Mouse (Mus musculus) midbrain, embryonic 12.5 days (tissue): ENCODE data around the gene Atp2a2. TPM values are rescaled to one million over a fixed set of nuclear protein-coding genes. Genes with fewer than 3 reads are reported as not detected.

Experiments
- ATAC-seq: fragments of 200-750 bp; cut with Nextera tagmentation; 2 replicates; pipeline ENCODE4 v1.8.0; 2017; ENCODE audit warnings: low read depth, moderate TSS enrichment, moderate library complexity; ENCODE audit not compliant: low FRiP score
- H3K27ac ChIP-seq: fragments of 300-500 bp; sonication (generic); replicated peaks from 2 replicates; pipeline ENCODE4 v1.5.1; 2016; ENCODE audit warnings: mild to moderate bottlenecking
- H3K27me3 ChIP-seq: fragments of 300-500 bp; sonication (generic); 2 replicates; pipeline ENCODE4 v1.6.1; 2016; ENCODE audit warnings: mild to moderate bottlenecking
- H3K36me3 ChIP-seq: fragments of 300-500 bp; sonication (generic); 2 replicates; pipeline ENCODE4 v1.6.1; 2016
- H3K4me1 ChIP-seq: fragments of 300-500 bp; sonication (generic); 2 replicates; pipeline ENCODE4 v1.6.1; 2016
- H3K4me2 ChIP-seq: fragments of 300-500 bp; sonication (generic); replicated peaks from 2 replicates; pipeline ENCODE4 v1.6.1; 2016; ENCODE audit warnings: mild to moderate bottlenecking, moderate library complexity
- H3K4me3 ChIP-seq: fragments of 300-500 bp; sonication (generic); 2 replicates; pipeline ENCODE4 v1.5.1; 2016; ENCODE audit warnings: mild to moderate bottlenecking
- H3K9ac ChIP-seq: fragments of 300-500 bp; sonication (generic); replicated peaks from 2 replicates; pipeline ENCODE4 v1.6.1; 2016; ENCODE audit warnings: mild to moderate bottlenecking, moderate library complexity
- H3K9me3 ChIP-seq: fragments of 300-500 bp; sonication (generic); 2 replicates; pipeline ENCODE4 v1.6.1; 2016; ENCODE audit warnings: mild to moderate bottlenecking
- WGBS: fragments of 180-500 bp; shearing (Covaris S2); methylation state at CpG from one replicate; pipeline ENCODE4 v1.1.7; 2016; 5-methylcytosine and 5-hydroxymethylcytosine counted together
- polyA plus RNA-seq: library from polyadenylated mRNA; unstranded; fragments of >200 nt; fragmentation: Nextera tagmentation; extraction: Ambion mirVana; gene quantifications from 2 replicates; pipeline ENCODE4 v1.2.1, GENCODE M21; 2016

Gene Atp2a2
- polyA plus RNA-seq, 1 experiment from 2014 or later: 59.4 TPM

DNA sequence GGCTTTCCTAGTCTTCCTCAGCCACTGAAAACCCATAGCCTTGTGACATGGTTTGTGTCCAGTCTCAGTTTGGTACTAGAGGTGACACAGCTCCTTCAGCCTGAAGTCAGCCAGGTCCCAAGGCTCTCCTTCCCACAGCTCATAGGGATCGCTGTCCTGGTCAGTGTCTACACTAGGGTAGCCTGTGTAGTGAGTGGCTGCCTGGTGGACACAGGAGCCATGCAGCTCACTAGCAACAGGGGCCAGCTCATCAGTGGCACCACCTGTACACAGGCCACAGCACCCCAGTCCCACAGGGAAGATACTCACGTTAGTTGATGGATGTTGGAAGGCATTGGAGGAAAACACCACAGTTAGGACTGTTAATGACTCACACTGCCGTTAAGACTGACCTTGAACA lies 46.4 kb downstream of the Atp2a2 start:
- Histone ChIP-seq H3K9me3 (no peaks in the 10 kb centered on the region), H3K36me3 (peaks cover 91% of the 10 kb centered on the region), H3K4me3 (no peak overlapping the region), H3K27me3 (no peaks in the 10 kb centered on the region), H3K27ac (no peak overlapping the region), H3K4me1 (no peaks in the 10 kb centered on the region), H3K4me2 (no peak overlapping the region), H3K9ac (no peak overlapping the region)
- ATAC-seq: no peak
- 93% methylated on average over 3 of the region's 3 CpGs for WGBS

DNA sequence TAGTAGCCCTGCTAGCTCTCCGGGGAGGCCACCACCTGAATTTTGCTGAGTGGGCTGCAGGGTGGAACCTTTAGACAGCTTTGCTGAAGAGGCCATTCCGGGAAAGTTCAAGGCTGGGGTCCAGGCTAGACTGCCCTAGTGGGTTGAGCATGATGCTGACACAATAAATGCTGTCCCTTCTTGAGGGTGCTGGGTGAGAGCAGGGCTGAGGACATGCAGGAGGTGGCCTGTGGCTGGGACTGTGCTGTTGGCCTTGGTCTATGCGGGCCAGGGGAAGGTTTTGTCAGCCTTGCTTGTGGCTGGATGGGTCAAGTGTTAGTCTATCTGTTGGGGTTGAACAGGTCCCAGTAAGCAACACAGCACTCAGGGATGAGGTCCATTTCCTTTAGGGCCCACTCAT lies 47.1 kb downstream of the Atp2a2 start:
- no peak for ATAC-seq
- H3K27ac ChIP-seq: no peak overlapping the region
- H3K4me2 ChIP-seq: no peak overlapping the region
- no peaks in the 10 kb centered on the region for H3K27me3 ChIP-seq
- H3K4me3 ChIP-seq: no peak overlapping the region
- H3K9me3 ChIP-seq: no peaks in the 10 kb centered on the region
- H3K9ac ChIP-seq: no peak overlapping the region
- H3K36me3 ChIP-seq: peaks cover 84% of the 10 kb centered on the region
- H3K4me1 ChIP-seq: 0 out of 2 replicates have a peak, but pooled peaks cover 2% of the 10 kb centered on the region
- 93% methylated on average over 3 of the region's 3 CpGs for WGBS

DNA sequence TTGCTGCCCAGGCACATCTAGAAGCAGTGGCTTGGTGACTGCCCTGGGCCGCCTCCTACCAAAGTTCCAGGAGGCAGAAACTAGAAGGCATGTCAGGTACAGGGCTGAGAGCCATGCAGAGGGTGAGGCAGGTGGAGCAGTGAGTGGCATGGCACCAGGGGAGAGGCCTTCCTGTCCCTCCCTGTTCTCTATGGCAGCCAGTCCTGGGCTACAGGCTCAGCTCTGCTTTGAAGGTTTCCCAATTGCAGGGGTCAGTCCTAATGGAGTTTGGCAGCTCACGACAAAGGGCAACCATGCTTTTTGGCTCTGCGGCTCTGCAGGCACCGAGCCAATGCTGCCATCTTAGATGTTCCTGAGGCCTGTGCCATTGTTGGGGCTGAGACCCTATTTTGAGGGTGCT lies 47.6 kb downstream of the Atp2a2 start:
- Histone ChIP-seq H3K9me3 (no peaks in the 10 kb centered on the region), H3K36me3 (peaks cover 80% of the 10 kb centered on the region), H3K4me2 (no peak overlapping the region), H3K27me3 (no peaks in the 10 kb centered on the region), H3K4me1 (0 out of 2 replicates have a peak, but pooled peaks cover 3% of the 10 kb centered on the region), H3K9ac (no peak overlapping the region), H3K27ac (no peak overlapping the region), H3K4me3 (no peak overlapping the region)
- no peak for ATAC-seq
- WGBS: 92% methylated on average over 4 of the region's 4 CpGs

DNA sequence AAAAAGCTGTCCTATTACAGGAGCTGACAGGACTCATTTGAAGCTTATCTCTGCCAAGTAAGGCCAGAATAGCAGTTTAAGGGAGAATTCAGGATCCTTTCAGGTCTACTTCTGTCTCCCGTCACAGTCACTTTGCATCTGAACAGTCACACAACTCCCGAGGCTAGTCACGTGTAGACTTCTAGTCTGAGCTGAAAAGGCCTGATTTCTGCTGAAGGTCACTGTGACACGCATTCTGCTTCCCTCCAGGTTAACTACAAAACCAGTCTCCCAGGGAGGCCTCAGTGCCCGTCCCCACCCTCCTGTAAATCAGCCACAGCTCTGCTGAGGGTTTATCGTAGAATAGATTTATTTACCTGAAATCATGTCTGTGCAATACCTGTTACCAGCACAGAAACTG lies 48.8 kb downstream of the Atp2a2 start:
- WGBS: 86% methylated on average over 6 of the region's 6 CpGs
- no peak for ATAC-seq

DNA sequence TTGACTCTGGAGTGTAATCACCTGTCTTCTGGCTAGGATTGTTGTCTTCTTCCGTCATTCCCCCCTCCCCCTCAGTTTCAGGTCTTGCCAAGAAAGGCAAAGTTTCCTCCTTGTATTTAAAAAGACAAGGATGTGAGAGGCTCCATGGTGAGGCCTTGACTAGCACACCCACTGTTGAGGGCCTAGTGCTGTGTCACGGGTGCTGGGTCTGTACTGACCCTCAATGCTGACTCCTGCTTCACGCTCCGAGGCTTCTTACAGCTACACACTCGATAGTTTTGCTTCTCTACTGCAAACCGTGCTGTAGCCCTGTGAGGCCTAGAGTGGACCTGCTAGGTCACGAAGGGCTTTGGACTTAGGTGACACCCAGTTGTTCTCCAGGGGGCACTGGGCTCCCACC lies 49.8 kb downstream of the Atp2a2 start:
- 84% methylated on average over 7 of the region's 7 CpGs for WGBS

More for the DNA sequence above, 48.8 kb downstream of the Atp2a2 start:
- Histone ChIP-seq H3K27me3 (no peaks in the 10 kb centered on the region), H3K9me3 (no peaks in the 10 kb centered on the region), H3K27ac (no peak overlapping the region), H3K4me1 (0 out of 2 replicates have a peak, but pooled peaks cover 3% of the 10 kb centered on the region), H3K36me3 (peaks cover 67% of the 10 kb centered on the region), H3K4me2 (no peak overlapping the region), H3K4me3 (no peak overlapping the region), H3K9ac (no peak overlapping the region)

DNA sequence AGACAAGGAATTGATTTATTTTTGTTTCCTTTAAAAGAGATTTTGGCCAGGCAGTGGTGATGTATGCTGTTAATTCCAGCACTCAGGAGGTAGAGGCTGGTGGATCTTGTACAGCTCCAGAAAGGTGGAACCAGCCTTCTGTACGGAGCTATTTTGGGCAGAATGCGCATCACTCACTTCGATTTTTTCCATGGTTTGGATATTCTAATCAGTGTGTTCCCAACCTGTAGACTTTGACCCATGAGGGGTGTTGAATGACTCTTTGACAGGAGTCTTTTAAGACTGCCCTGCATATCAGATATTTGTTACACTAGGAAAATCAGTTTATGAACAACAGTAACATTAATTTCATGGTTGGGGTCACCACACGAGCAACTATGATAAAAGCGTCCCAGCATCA lies 50.7 kb downstream of the Atp2a2 start:
- Histone ChIP-seq H3K4me2 (no peak overlapping the region), H3K27ac (no peak overlapping the region), H3K4me1 (0 out of 2 replicates have a peak, but pooled peaks cover 3% of the 10 kb centered on the region), H3K9ac (no peak overlapping the region), H3K4me3 (no peak overlapping the region), H3K36me3 (peaks cover 58% of the 10 kb centered on the region), H3K9me3 (no peaks in the 10 kb centered on the region), H3K27me3 (no peaks in the 10 kb centered on the region)
- WGBS: 94% methylated on average over 5 of the region's 5 CpGs
- ATAC-seq: no peak

More for the DNA sequence above, 49.8 kb downstream of the Atp2a2 start:
- Histone ChIP-seq H3K4me2 (no peak overlapping the region), H3K9me3 (no peaks in the 10 kb centered on the region), H3K9ac (no peak overlapping the region), H3K4me1 (0 out of 2 replicates have a peak, but pooled peaks cover 3% of the 10 kb centered on the region), H3K36me3 (peaks cover 60% of the 10 kb centered on the region), H3K27ac (no peak overlapping the region), H3K4me3 (no peak overlapping the region), H3K27me3 (no peaks in the 10 kb centered on the region)
- ATAC-seq: no peak

DNA sequence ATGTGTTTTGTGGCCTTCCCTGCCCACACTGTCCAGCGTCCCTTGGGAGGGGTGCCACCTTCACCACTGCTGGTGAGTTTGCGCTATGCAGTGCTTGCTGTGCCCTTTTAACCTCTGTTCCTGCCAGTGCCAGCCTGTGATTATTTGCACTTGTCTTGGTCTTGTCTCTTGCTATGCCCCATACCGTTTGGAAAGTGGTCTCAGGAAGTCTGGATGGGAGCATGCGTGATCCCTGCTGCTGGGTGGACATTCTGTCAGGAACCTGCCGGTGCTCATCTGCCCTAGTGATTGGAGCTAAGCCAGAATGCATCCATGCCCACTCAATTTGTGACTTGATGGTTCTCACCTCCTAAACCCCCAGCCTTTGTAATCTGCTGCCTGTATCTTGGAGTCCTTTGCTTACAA lies 51.1 kb downstream of the Atp2a2 start:
- Histone ChIP-seq H3K4me3 (no peak overlapping the region), H3K36me3 (peaks cover 58% of the 10 kb centered on the region), H3K4me2 (no peak overlapping the region), H3K27ac (no peak overlapping the region), H3K9ac (no peak overlapping the region), H3K9me3 (no peaks in the 10 kb centered on the region), H3K4me1 (0 out of 2 replicates have a peak, but pooled peaks cover 3% of the 10 kb centered on the region), H3K27me3 (no peaks in the 10 kb centered on the region)
- 80% methylated on average over 5 of the region's 5 CpGs for WGBS
- ATAC-seq: no peak

DNA sequence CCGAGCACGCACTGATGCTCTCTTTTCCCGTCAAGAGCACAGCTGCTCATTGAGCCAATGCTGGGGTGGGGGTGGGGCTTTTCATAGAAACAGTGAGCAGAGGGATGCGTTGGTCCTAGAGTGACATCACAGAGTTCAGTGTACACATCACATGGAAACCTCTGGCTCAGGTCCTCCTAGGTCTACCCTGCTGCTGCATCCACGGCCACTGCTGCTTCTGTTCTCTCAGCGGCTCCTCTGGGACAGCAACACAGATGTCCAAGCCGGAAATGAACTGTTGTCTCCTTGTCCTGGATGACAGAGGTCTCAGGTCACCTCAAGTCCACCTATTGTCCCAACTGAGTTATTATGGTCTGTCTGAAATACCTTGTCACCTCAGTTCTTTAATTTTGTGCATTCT lies 52.1 kb downstream of the Atp2a2 start:
- H3K9ac ChIP-seq: no peak overlapping the region
- 45% methylated on average over 7 of the region's 7 CpGs for WGBS
- no peak for ATAC-seq

DNA sequence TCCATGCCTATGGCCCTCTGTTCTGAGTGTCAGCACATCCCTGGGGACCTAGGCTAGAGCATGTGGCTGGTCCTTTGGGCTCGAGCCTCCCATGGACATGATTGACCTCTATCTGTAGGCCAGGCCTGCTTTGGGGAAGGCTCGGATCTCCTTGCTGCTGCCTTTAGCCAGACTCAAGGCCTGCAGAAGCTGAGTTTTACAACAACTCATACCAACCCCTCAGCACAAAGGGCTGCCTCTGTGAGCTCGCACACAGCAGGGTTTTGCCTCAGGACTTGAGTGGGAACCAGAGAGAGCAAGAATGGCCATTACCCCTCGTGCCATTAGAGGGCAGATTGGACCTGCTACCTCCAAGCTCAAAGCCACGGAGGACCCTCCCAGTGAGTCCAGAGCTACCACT lies 53.2 kb downstream of the Atp2a2 start:
- no peaks in the 10 kb centered on the region for H3K9me3 ChIP-seq
- H3K9ac ChIP-seq: no peak overlapping the region
- H3K27me3 ChIP-seq: no peaks in the 10 kb centered on the region
- 0 out of 2 replicates have a peak, but pooled peaks cover 3% of the 10 kb centered on the region for H3K4me1 ChIP-seq
- no peak overlapping the region for H3K27ac ChIP-seq
- ATAC-seq: no peak
- H3K4me2 ChIP-seq: no peak overlapping the region
- H3K36me3 ChIP-seq: peaks cover 58% of the 10 kb centered on the region
- WGBS: 84% methylated on average over 5 of the region's 5 CpGs
- H3K4me3 ChIP-seq: no peak overlapping the region

More for the DNA sequence above, 52.1 kb downstream of the Atp2a2 start:
- Histone ChIP-seq H3K4me3 (no peak overlapping the region), H3K27ac (no peak overlapping the region), H3K9me3 (no peaks in the 10 kb centered on the region), H3K27me3 (no peaks in the 10 kb centered on the region), H3K4me1 (0 out of 2 replicates have a peak, but pooled peaks cover 3% of the 10 kb centered on the region), H3K4me2 (no peak overlapping the region), H3K36me3 (peaks cover 58% of the 10 kb centered on the region)

DNA sequence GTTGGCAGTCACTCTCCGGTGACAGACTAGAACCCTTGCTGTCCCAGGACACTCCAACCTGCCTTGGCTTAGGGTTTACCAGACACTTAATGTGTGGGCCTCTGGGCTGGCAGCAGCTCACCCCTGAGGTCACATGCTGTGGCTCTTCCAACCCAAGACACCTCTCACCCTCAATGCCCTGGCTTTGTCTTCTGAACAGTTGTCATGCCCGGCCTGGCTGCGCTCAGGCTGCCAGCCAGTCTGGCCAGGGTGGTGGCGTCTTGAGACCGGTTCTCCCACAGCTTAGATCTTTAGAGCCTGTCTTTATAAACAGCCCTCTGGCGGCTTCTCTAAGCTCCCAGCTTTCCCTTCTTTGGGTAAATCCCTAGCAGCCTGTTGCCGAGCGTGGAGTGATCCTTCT lies 54.2 kb downstream of the Atp2a2 start:
- no peak overlapping the region for H3K27ac ChIP-seq
- H3K9me3 ChIP-seq: no peaks in the 10 kb centered on the region
- no peak overlapping the region for H3K4me2 ChIP-seq
- H3K36me3 ChIP-seq: peaks cover 58% of the 10 kb centered on the region
- H3K4me3 ChIP-seq: no peak overlapping the region
- H3K9ac ChIP-seq: no peak overlapping the region
- 84% methylated on average over 8 of the region's 8 CpGs for WGBS
- H3K4me1 ChIP-seq: 0 out of 2 replicates have a peak, but pooled peaks cover 3% of the 10 kb centered on the region
- no peak for ATAC-seq
- no peaks in the 10 kb centered on the region for H3K27me3 ChIP-seq

DNA sequence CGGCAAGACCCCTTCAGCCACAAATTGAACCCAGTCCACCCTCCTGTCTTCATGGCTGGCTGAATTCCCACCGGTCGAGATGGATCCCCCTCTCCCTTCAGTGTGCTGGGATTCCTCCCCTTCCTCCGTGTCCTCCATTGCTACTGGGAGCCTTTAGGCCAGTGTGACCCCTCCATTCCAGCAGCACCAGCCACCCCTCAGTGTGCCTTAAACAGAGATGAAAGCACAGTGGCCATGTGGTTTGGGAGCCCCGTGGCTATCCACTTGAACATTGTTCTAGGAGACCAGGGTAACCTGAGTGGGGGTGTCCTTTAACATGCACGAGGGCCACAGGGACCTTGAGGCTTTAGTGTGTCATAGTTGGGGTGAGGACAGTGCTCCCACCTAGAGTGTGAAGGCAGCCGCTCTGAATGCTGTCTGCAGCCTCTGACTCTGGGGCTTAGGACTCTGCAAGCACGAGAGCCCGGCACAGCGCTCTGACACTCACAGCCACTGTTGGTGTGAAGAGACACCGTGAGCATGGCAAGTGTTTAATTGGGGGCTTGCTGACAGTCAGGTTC lies 56.9 kb downstream of the Atp2a2 start:
- Histone ChIP-seq H3K36me3 (peaks cover 71% of the 10 kb centered on the region), H3K9ac (no peak overlapping the region), H3K27ac (no peak overlapping the region), H3K9me3 (no peaks in the 10 kb centered on the region), H3K27me3 (no peaks in the 10 kb centered on the region), H3K4me3 (no peak overlapping the region), H3K4me2 (no peak overlapping the region), H3K4me1 (0 out of 2 replicates have a peak, but pooled peaks cover 3% of the 10 kb centered on the region)
- no peak for ATAC-seq
- 92% methylated on average over 11 of the region's 11 CpGs for WGBS

DNA sequence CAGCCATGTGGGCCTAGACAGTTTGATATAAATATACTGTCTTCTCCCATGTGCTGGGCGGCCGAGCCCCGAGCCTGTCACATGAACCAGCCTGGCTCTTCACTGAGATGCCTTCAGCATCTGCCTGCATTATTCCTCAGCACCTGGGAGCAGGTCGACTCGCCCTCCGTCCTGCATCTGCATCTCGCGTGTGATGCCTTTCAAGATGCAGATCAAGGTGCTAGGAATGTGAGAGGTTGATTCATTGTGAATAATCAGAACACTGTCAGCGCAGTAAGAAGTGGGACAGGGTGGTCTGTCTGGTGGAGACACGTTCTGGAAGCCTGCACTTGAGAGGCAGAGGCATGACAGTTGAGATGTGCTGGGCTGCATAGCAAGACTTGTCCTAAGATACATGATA lies 57.5 kb downstream of the Atp2a2 start:
- Histone ChIP-seq H3K9ac (no peak overlapping the region), H3K4me2 (no peak overlapping the region), H3K27me3 (no peaks in the 10 kb centered on the region), H3K4me3 (no peak overlapping the region), H3K9me3 (no peaks in the 10 kb centered on the region), H3K27ac (no peak overlapping the region), H3K4me1 (no peaks in the 10 kb centered on the region), H3K36me3 (peaks cover 77% of the 10 kb centered on the region)
- 97% methylated on average over 10 of the region's 10 CpGs for WGBS
- ATAC-seq: no peak
